Mouse (Mus musculus): ENCODE results near the gene Btg4. TPM values are rescaled to one million over a fixed set of nuclear protein-coding genes. Genes with fewer than 3 reads are reported as not detected.

The Btg4 gene
- total RNA-seq (2021), result not detected
- long read RNA-seq, experiment 1, result 0 reads
- long read RNA-seq, experiment 2, result 0 reads

GRCm38 (mm10) chr9:51060601-51061000 is at the start of gene Btg4:
Gene Btg4 (plus strand): TSS chr9:51060901.
- DNase-seq (ENCODE audit: low spot score in 2 of 2), result no peak

- DNase-seq (ENCODE audit: low spot score in 2 of 2), result no peak
These were observed 47.1 kb upstream of the Btg4 start for GRCm38 (mm10) chr9:51013644-51014043.

- no peak for DNase-seq (ENCODE audit: low spot score in 2 of 2)
These were observed 45.0 kb upstream of the Btg4 start for GRCm38 (mm10) chr9:51015732-51016131.

GRCm38 (mm10) chr9:51019670-51020069 is 41.0 kb upstream of the Btg4 start:
- no peak for DNase-seq (ENCODE audit: low spot score in 2 of 2)

- DNase-seq (ENCODE audit: low spot score in 2 of 2), result no peak
These were observed 40.4 kb upstream of the Btg4 start for GRCm38 (mm10) chr9:51020351-51020750.

GRCm38 (mm10) chr9:51021123-51021795 is 39.4 kb upstream of the Btg4 start:
- DNase-seq (ENCODE audit: low spot score in 2 of 2), result no peak

- DNase-seq (ENCODE audit: low spot score in 2 of 2), result no peak
These were observed 33.7 kb upstream of the Btg4 start for GRCm38 (mm10) chr9:51026952-51027351.

GRCm38 (mm10) chr9:51030147-51030546 is 30.6 kb upstream of the Btg4 start:
- DNase-seq (ENCODE audit: low spot score in 2 of 2), result no peak

GRCm38 (mm10) chr9:51031603-51032002 is 29.1 kb upstream of the Btg4 start:
- no peak for DNase-seq (ENCODE audit: low spot score in 2 of 2)

- DNase-seq (ENCODE audit: low spot score in 2 of 2), result no peak
These were observed 28.4 kb upstream of the Btg4 start for GRCm38 (mm10) chr9:51032291-51032690.

GRCm38 (mm10) chr9:51032785-51033529 is 27.7 kb upstream of the Btg4 start:
- DNase-seq (ENCODE audit: low spot score in 2 of 2), result no peak

GRCm38 (mm10) chr9:51041491-51041980 is 19.2 kb upstream of the Btg4 start:
- no peak for DNase-seq (ENCODE audit: low spot score in 2 of 2)

- no peak for DNase-seq (ENCODE audit: low spot score in 2 of 2)
These were observed 18.6 kb upstream of the Btg4 start for GRCm38 (mm10) chr9:51042136-51042535.

- DNase-seq (ENCODE audit: low spot score in 2 of 2), result no peak
These were observed 8.5 kb upstream of the Btg4 start for GRCm38 (mm10) chr9:51052180-51052579.

- peak in 1 of 2 experiments; percentile 16 for DNase-seq (ENCODE audit: low spot score in 2 of 2)
These were observed 4.1 kb upstream of the Btg4 start for GRCm38 (mm10) chr9:51056360-51057324.

- peak; percentile 23 to 34 for DNase-seq (ENCODE audit: low spot score in 2 of 2)
These were observed 1.7 kb upstream of the Btg4 start for GRCm38 (mm10) chr9:51058951-51059521.

GRCm38 (mm10) chr9:51068202-51068601 is 7.5 kb downstream of the Btg4 start:
- DNase-seq (ENCODE audit: low spot score in 2 of 2), result no peak

- DNase-seq (ENCODE audit: low spot score in 2 of 2), result no peak
These were observed 10.1 kb downstream of the Btg4 start for GRCm38 (mm10) chr9:51070801-51071200.

- DNase-seq (ENCODE audit: low spot score in 2 of 2), result no peak
These were observed 15.1 kb downstream of the Btg4 start for GRCm38 (mm10) chr9:51075780-51076179.

GRCm38 (mm10) chr9:51076300-51076978 is 15.7 kb downstream of the Btg4 start:
- DNase-seq (ENCODE audit: low spot score in 2 of 2), result no peak
